In genomic region chr14:11874960-11875889, GRCm38 (mm10) we compare ENCODE assay signal across 8 mouse cellular contexts.
A peak's percentile ranks its signal among the peaks of the same experiment; 100 is the strongest.
DNase-seq lines count a peak whose midpoint lies in the region; ATAC-seq lines count a peak whose summit lies in the region.

No protein-coding gene starts in this region.

- DNase-seq in heart, postnatal 25 days (ENCODE audit: low spot score) = no peak
- DNase-seq in layer of hippocampus, adult 8-10 months (ENCODE audit: low spot score in 2 of 2) = peak; percentile 29 to 44
- no peak for DNase-seq in spleen, postnatal 4 days (ENCODE audit: low spot score in 2 of 2)
- no peak for DNase-seq in kidney, postnatal 4 days

- H3K9me3 ChIP-seq in heart, embryonic 16.5 days (replicated peaks; ENCODE audit: control insufficient read depth, low read length) = no peaks in the 10 kb centered on the region
- H3K9me3 ChIP-seq in forebrain, embryonic 12.5 days = no peaks in the 10 kb centered on the region
- H3K9me3 ChIP-seq in neural tube, embryonic 14.5 days (ENCODE audit: control insufficient read depth, low read length) = no peaks in the 10 kb centered on the region

- H3K27ac ChIP-seq in heart, embryonic 16.5 days (ENCODE audit: low read length) = peak overlapping the region; percentile 41
- H3K27ac ChIP-seq in forebrain, embryonic 12.5 days = peak overlapping the region; percentile 59
- peak overlapping the region; percentile 78 for H3K27ac ChIP-seq in neural tube, embryonic 14.5 days (ENCODE audit: low read depth, low read length)

- WGBS in heart, embryonic 16.5 days = 70% methylated on average over 11 of the region's 11 CpGs
- 50% methylated on average over 11 of the region's 11 CpGs for WGBS in forebrain, embryonic 12.5 days
- WGBS in neural tube, embryonic 14.5 days = 60% methylated on average over 11 of the region's 11 CpGs

- H3K27me3 ChIP-seq in heart, embryonic 16.5 days (ENCODE audit: control insufficient read depth, insufficient read depth, low read length) = no peaks in the 10 kb centered on the region
- no peaks in the 10 kb centered on the region for H3K27me3 ChIP-seq in forebrain, embryonic 12.5 days
- no peaks in the 10 kb centered on the region for H3K27me3 ChIP-seq in neural tube, embryonic 14.5 days (ENCODE audit: control insufficient read depth, insufficient read depth, low read length)

- no peak overlapping the region for H3K9ac ChIP-seq in heart, embryonic 16.5 days (ENCODE audit: low read length)
- H3K9ac ChIP-seq in forebrain, embryonic 12.5 days = no peak overlapping the region
- H3K9ac ChIP-seq in neural tube, embryonic 14.5 days (replicated peaks; ENCODE audit: low read depth, low read length) = no peak overlapping the region

- H3K4me3 ChIP-seq in heart, embryonic 16.5 days (ENCODE audit: low read length) = no peak overlapping the region
- no peak overlapping the region for H3K4me3 ChIP-seq in forebrain, embryonic 12.5 days (replicated peaks)
- no peak overlapping the region for H3K4me3 ChIP-seq in neural tube, embryonic 14.5 days (ENCODE audit: low read depth, low read length)

- ATAC-seq in heart, embryonic 16.5 days (replicated peaks; ENCODE audit: extremely low read depth, insufficient read depth, low FRiP score) = no peak; the same call in 1 of the 2 replicates
- peak; percentile 89; the same call in 1 of the 2 replicates for ATAC-seq in forebrain, embryonic 12.5 days (ENCODE audit: low FRiP score)
- peak; percentile 79 for ATAC-seq in neural tube, embryonic 14.5 days (ENCODE audit: low read depth)
- no peak for ATAC-seq in granulocyte monocyte progenitor cell, adult 5-6 weeks (replicated peaks; ENCODE audit: poor library complexity, severe bottlenecking)

- intact Hi-C loops in heart, postnatal 25 days (cut with DNase I) = no loop called here

- H3K4me2 ChIP-seq in heart, embryonic 16.5 days (ENCODE audit: low read depth, low read length) = no peak overlapping the region
- H3K4me2 ChIP-seq in forebrain, embryonic 12.5 days = no peak overlapping the region
- H3K4me2 ChIP-seq in neural tube, embryonic 14.5 days (ENCODE audit: low read depth, low read length) = no peak overlapping the region

- H3K36me3 ChIP-seq in heart, embryonic 16.5 days (ENCODE audit: control insufficient read depth, insufficient read depth) = no peaks in the 10 kb centered on the region
- H3K36me3 ChIP-seq in forebrain, embryonic 12.5 days (replicated peaks) = no peaks in the 10 kb centered on the region
- no peaks in the 10 kb centered on the region for H3K36me3 ChIP-seq in neural tube, embryonic 14.5 days (ENCODE audit: control insufficient read depth, insufficient read depth, low read length)

- H3K4me1 ChIP-seq in heart, embryonic 16.5 days (ENCODE audit: control insufficient read depth, insufficient read depth, low read length) = peaks cover 25% of the 10 kb centered on the region
- peaks cover 25% of the 10 kb centered on the region for H3K4me1 ChIP-seq in forebrain, embryonic 12.5 days
- peaks cover 11% of the 10 kb centered on the region; the same call in 1 of the 2 replicates for H3K4me1 ChIP-seq in neural tube, embryonic 14.5 days (ENCODE audit: control insufficient read depth, insufficient read depth, low read length)

Comparison
In these comparisons a context has a peak if more than half of its experiments do, and no peak if none do; other contexts are left out.
1. ATAC-seq: peak in forebrain, embryonic 12.5 days (single experiment) and neural tube, embryonic 14.5 days (single experiment); none in heart, embryonic 16.5 days (single experiment) and granulocyte monocyte progenitor cell, adult 5-6 weeks (single experiment).
2. DNase-seq: peak in layer of hippocampus, adult 8-10 months (2 of 2); none in heart, postnatal 25 days (single experiment), spleen, postnatal 4 days (0 of 2) and kidney, postnatal 4 days (0 of 2).
3. Peak in every context shown above with its lines, with median percentiles within 50 percentile points of each other: H3K27ac ChIP-seq.